Mouse (Mus musculus) C2C12 (cell line): ENCODE results near the gene Cd83. TPM values are rescaled to one million over a fixed set of nuclear protein-coding genes. Genes with fewer than 3 reads are reported as not detected.

Experiments used
- H3K27me3 ChIP-seq: one replicate; pipeline ENCODE4 v1.6.1; 2011; ENCODE audit not compliant: control insufficient read depth, insufficient read depth, insufficient read length
- H3K36me3 ChIP-seq: one replicate; pipeline ENCODE4 v1.6.1; 2011; ENCODE audit not compliant: control insufficient read depth, insufficient read depth
- H3K4me3 ChIP-seq: one replicate; pipeline ENCODE4 v1.5.1; 2011; ENCODE audit warnings: mild to moderate bottlenecking, control low read depth; ENCODE audit not compliant: poor library complexity, insufficient read depth, severe bottlenecking
- H3K79me2 ChIP-seq: one replicate; pipeline ENCODE4 v1.6.1; 2011; ENCODE audit not compliant: control insufficient read depth, insufficient read depth
- H3K79me3 ChIP-seq: one replicate; pipeline ENCODE4 v1.6.1; 2011; ENCODE audit warnings: low read depth, control low read depth
- H3ac ChIP-seq: one replicate; pipeline ENCODE3; 2011; ENCODE audit warnings: low read depth; ENCODE audit not compliant: control insufficient read depth, insufficient read length
- CEBPB ChIP-seq: IDR thresholded peaks from one replicate; pipeline ENCODE4 v1.6.1; 2011; ENCODE audit warnings: low read depth, mild to moderate bottlenecking, control low read depth, moderate library complexity
- CTCF ChIP-seq: IDR thresholded peaks from one replicate; pipeline ENCODE4 v1.5.1; 2011; ENCODE audit not compliant: control insufficient read depth, insufficient read depth, insufficient read length
- FOSL1 ChIP-seq: IDR thresholded peaks from one replicate; pipeline ENCODE4 v1.8.0; 2011; ENCODE audit warnings: mild to moderate bottlenecking, low read length; ENCODE audit not compliant: poor library complexity, insufficient read depth, severe bottlenecking
- MAX ChIP-seq: IDR thresholded peaks from one replicate; pipeline ENCODE4 v1.6.1; 2011; ENCODE audit warnings: mild to moderate bottlenecking, control low read depth
- MYOD1 ChIP-seq: IDR thresholded peaks from one replicate; pipeline ENCODE4 v1.6.1; 2011; ENCODE audit warnings: low read depth; ENCODE audit not compliant: control insufficient read depth, insufficient read length
- MYOG ChIP-seq: IDR thresholded peaks from one replicate; pipeline ENCODE4 v1.6.1; 2011; ENCODE audit not compliant: control insufficient read depth, insufficient read length; ENCODE audit errors: extremely low read depth
- USF1 ChIP-seq: IDR thresholded peaks from one replicate; pipeline ENCODE4 v1.6.1; 2011; ENCODE audit warnings: low read depth, mild to moderate bottlenecking, control low read depth, moderate library complexity
- polyA plus RNA-seq: library from polyadenylated mRNA; unstranded; fragments of >200 nt; fragmentation: generic; extraction: Trizol; gene quantifications from one replicate; pipeline ENCODE4 v1.2.1, GENCODE M21; 2012; ENCODE audit warnings: missing spikeins

The Cd83 gene
- polyA plus RNA-seq, 1 experiment = not detected

DNA sequence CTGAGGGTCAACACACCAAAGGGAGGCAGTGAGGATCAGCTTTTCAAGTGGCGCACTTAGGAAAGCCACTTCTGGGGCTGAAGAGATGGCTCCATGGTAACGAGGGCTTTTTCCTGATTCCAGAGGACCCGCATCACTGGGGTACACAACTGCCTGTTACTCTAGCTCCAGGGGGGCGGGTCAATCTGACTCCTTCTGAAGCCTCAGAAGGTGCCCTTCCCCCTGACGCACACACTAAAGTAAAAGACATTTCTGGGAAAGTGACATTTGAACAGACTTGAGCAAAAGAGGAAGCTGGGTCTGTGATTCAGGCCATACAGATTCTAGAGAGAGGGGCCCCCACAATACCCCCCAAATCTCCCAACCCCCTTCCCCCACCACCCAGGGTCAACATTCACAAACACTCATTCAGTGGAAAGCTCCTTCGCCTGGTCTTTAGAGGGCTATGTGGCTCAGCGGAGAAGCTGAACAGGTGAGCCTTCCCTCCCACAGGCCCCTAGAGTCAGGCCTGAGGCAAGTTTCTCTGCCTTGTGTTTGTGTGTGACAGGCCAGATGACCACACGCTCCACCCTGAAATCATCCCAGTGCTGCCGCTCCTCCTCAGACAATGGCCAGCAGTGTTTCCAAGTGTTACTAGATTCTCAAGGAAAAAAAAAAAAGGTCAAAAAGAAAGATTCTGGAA lies 7.1 kb upstream of the Cd83 start:
- no peaks in the 10 kb centered on the region for H3K36me3 ChIP-seq
- H3K79me3 ChIP-seq = no peaks in the 10 kb centered on the region
- H3K79me2 ChIP-seq = no peaks in the 10 kb centered on the region
- H3ac ChIP-seq = no peak overlapping the region
- TF ChIP-seq USF1 = no peak
- TF ChIP-seq MAX = no peak
- no peak for TF ChIP-seq MYOG
- no peak for TF ChIP-seq CEBPB
- no peak for TF ChIP-seq FOSL1
- no peak for TF ChIP-seq MYOD1
- no peak for TF ChIP-seq CTCF
- H3K27me3 ChIP-seq = no peaks in the 10 kb centered on the region
- no peak overlapping the region for H3K4me3 ChIP-seq

GRCm38 (mm10) chr13:43778021-43778649 lies 6.4 kb upstream of the Cd83 start:
- no peak for TF ChIP-seq USF1
- TF ChIP-seq FOSL1 = no peak
- no peak for TF ChIP-seq MYOG
- TF ChIP-seq CTCF = no peak
- no peak for TF ChIP-seq MAX
- TF ChIP-seq MYOD1 = no peak
- no peak for TF ChIP-seq CEBPB
- no peaks in the 10 kb centered on the region for H3K27me3 ChIP-seq
- no peaks in the 10 kb centered on the region for H3K36me3 ChIP-seq
- no peak overlapping the region for H3ac ChIP-seq
- no peaks in the 10 kb centered on the region for H3K79me3 ChIP-seq
- H3K4me3 ChIP-seq = no peak overlapping the region
- no peaks in the 10 kb centered on the region for H3K79me2 ChIP-seq

DNA sequence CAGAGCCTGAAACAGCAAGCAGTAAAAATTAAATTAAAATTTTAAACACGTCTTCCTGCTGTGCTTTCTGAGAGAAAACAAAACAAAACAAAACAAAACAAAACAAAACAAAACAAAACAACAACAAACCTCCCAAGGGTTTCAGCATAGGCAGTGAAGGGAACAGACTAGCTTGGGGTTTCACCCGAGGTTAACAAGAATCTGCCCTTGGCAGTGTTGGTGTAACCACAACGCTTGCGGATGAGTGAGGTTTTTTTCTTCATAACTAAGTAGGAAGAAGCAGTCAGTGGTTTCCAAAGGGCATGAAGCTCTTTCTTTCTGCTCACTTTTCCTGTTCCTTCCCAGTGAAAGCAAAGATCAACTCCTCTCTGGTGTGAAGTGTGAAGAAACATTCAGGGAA lies 5.6 kb upstream of the Cd83 start:
- Histone ChIP-seq H3K79me2 (no peaks in the 10 kb centered on the region), H3K27me3 (no peaks in the 10 kb centered on the region), H3K36me3 (no peaks in the 10 kb centered on the region), H3ac (no peak overlapping the region), H3K79me3 (no peaks in the 10 kb centered on the region), H3K4me3 (no peak overlapping the region)
- TF ChIP-seq CEBPB (no peak), USF1 (no peak), FOSL1 (no peak), CTCF (no peak), MYOD1 (no peak), MAX (no peak), MYOG (no peak)

DNA sequence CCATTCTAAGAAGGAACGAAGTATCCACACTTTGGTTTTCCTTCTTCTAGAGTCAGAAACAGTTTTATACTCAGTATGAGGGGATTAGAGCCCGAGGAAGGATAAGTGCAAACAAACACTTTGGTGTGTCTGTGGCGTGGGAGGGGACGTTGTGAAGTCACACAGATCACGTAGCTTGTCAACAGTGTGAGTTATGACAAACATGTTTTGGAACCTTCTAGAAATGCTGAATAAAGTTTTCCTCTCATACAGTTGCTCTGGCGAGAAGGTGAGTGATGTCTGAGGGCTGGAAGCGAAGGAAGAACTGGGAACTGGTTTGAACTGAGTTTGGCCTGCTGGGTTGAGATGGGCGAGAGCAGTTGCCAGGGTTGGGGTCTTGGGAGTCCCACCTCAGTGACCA lies 4.5 kb upstream of the Cd83 start:
- no peak for TF ChIP-seq MYOD1
- TF ChIP-seq CEBPB = no peak
- no peak for TF ChIP-seq MAX
- no peak for TF ChIP-seq USF1
- TF ChIP-seq CTCF = no peak
- TF ChIP-seq FOSL1 = no peak
- no peak for TF ChIP-seq MYOG
- Histone ChIP-seq H3K79me2 (no peaks in the 10 kb centered on the region), H3K27me3 (peaks cover 10% of the 10 kb centered on the region), H3K4me3 (no peak overlapping the region), H3K79me3 (no peaks in the 10 kb centered on the region), H3K36me3 (no peaks in the 10 kb centered on the region), H3ac (no peak overlapping the region)

DNA sequence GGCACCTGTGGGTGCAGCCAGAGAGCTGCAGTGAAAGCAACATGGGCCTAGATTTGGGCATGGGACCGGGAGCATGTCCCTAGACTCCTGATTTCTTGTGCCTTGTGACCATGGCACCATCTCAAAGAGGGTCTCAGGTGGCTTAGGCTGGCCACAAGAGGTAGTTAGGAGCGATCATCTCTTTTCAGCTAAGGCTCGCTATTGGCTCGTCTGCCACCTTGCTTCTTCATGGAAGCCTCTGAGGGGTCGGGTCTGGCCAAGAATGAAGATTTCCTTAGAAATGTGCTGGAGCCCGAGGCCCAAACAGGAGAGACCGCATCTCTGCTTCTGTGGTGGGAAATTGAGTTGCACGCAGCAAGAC lies 1.1 kb downstream of the Cd83 start:
- Histone ChIP-seq H3K79me2 (no peaks in the 10 kb centered on the region), H3K36me3 (no peaks in the 10 kb centered on the region), H3K27me3 (peaks cover 28% of the 10 kb centered on the region), H3ac (no peak overlapping the region), H3K4me3 (no peak overlapping the region), H3K79me3 (no peaks in the 10 kb centered on the region)
- TF ChIP-seq CEBPB = no peak
- no peak for TF ChIP-seq MYOD1
- no peak for TF ChIP-seq MYOG
- TF ChIP-seq MAX = no peak
- no peak for TF ChIP-seq CTCF
- no peak for TF ChIP-seq FOSL1
- no peak for TF ChIP-seq USF1

GRCm38 (mm10) chr13:43786171-43786795 lies 1.7 kb downstream of the Cd83 start:
- no peaks in the 10 kb centered on the region for H3K79me2 ChIP-seq
- no peaks in the 10 kb centered on the region for H3K79me3 ChIP-seq
- H3K36me3 ChIP-seq = no peaks in the 10 kb centered on the region
- H3ac ChIP-seq = no peak overlapping the region
- H3K27me3 ChIP-seq = peaks cover 30% of the 10 kb centered on the region
- TF ChIP-seq MYOG = no peak
- H3K4me3 ChIP-seq = no peak overlapping the region
